Mouse (Mus musculus) neural tube, embryonic 11.5 days (tissue): ENCODE results near the gene Lcor. TPM values are rescaled to one million over a fixed set of nuclear protein-coding genes. Genes with fewer than 3 reads are reported as not detected.

ENCODE experiments used
- ATAC-seq: fragments of 200-750 bp; cut with Nextera tagmentation; 2 replicates; pipeline ENCODE4 v1.8.0; 2017; ENCODE audit warnings: moderate number of reproducible peaks, mild to moderate bottlenecking, moderate TSS enrichment, moderate library complexity; ENCODE audit not compliant: insufficient read depth, low FRiP score, low TSS enrichment
- DNase-seq: peaks from one replicate; pipeline ENCODE4 v3.0.0-alpha.2; 2015; ENCODE audit warnings: low spot score
- H3K27ac ChIP-seq: fragments of 300-500 bp; sonication (generic); 2 replicates; pipeline ENCODE4 v1.5.1; 2014; ENCODE audit warnings: low read depth, mild to moderate bottlenecking, low read length
- H3K27me3 ChIP-seq: fragments of 300-500 bp; sonication (generic); 2 replicates; pipeline ENCODE4 v1.6.1; 2014; ENCODE audit warnings: mild to moderate bottlenecking, low read length, mixed read lengths; ENCODE audit not compliant: control insufficient read depth, insufficient read depth
- H3K36me3 ChIP-seq: fragments of 300-500 bp; sonication (generic); 2 replicates; pipeline ENCODE4 v1.6.1; 2014; ENCODE audit warnings: mild to moderate bottlenecking, low read length, moderate library complexity, mixed read lengths; ENCODE audit not compliant: control insufficient read depth, insufficient read depth
- H3K4me1 ChIP-seq: fragments of 300-500 bp; sonication (generic); 2 replicates; pipeline ENCODE4 v1.6.1; 2014; ENCODE audit warnings: low read length, mixed read lengths; ENCODE audit not compliant: control insufficient read depth, insufficient read depth
- H3K4me2 ChIP-seq: fragments of 300-500 bp; sonication (generic); 2 replicates; pipeline ENCODE4 v1.6.1; 2014; ENCODE audit warnings: low read depth, mild to moderate bottlenecking, moderate library complexity
- H3K4me3 ChIP-seq: fragments of 300-500 bp; sonication (generic); 2 replicates; pipeline ENCODE4 v1.5.1; 2014; ENCODE audit warnings: low read depth, low read length
- H3K9ac ChIP-seq: fragments of 300-500 bp; sonication (generic); 2 replicates; pipeline ENCODE4 v1.6.1; 2014; ENCODE audit warnings: mild to moderate bottlenecking, low read length
- H3K9me3 ChIP-seq: fragments of 300-500 bp; sonication (generic); 2 replicates; pipeline ENCODE4 v1.6.1; 2016; ENCODE audit warnings: low read length; ENCODE audit not compliant: control insufficient read depth
- WGBS: fragments of 180-500 bp; shearing (Covaris S2); extraction: QIAGEN DNeasy Blood & Tissue Kit; methylation state at CpG from one replicate; pipeline ENCODE4 v1.1.7; 2014; 5-methylcytosine and 5-hydroxymethylcytosine counted together
- polyA plus RNA-seq: library from polyadenylated mRNA; unstranded; fragments of >200 nt; fragmentation: Nextera tagmentation; extraction: Ambion mirVana; gene quantifications from 2 replicates; pipeline ENCODE4 v1.2.1, GENCODE M21; 2014

Gene Lcor
- polyA plus RNA-seq, 1 experiment from 2014 or later = 32.8 TPM

- ATAC-seq (no peak), DNase-seq (peak; percentile 5)
- Histone ChIP-seq H3K9ac (no peak overlapping the region), H3K4me1 (no peaks in the 10 kb centered on the region), H3K4me3 (no peak overlapping the region), H3K36me3 (no peaks in the 10 kb centered on the region), H3K27me3 (no peaks in the 10 kb centered on the region), H3K9me3 (no peaks in the 10 kb centered on the region), H3K4me2 (no peak overlapping the region), H3K27ac (no peak overlapping the region)
- WGBS = 85% methylated on average over 7 of the region's 7 CpGs
These were observed 106.6 kb downstream of the Lcor start for GRCm38 (mm10) chr19:41589026-41589425.

- ATAC-seq = no peak
- no peak overlapping the region for H3K4me3 ChIP-seq
- 83% methylated on average over 8 of the region's 8 CpGs for WGBS
- H3K9me3 ChIP-seq = no peaks in the 10 kb centered on the region
- no peak overlapping the region for H3K4me2 ChIP-seq
- peak; percentile 16 for DNase-seq
- H3K27me3 ChIP-seq = no peaks in the 10 kb centered on the region
- H3K4me1 ChIP-seq = no peaks in the 10 kb centered on the region
- no peak overlapping the region for H3K9ac ChIP-seq
- no peaks in the 10 kb centered on the region for H3K36me3 ChIP-seq
- H3K27ac ChIP-seq = no peak overlapping the region
These were observed 107.2 kb downstream of the Lcor start for GRCm38 (mm10) chr19:41589681-41590080.

GRCm38 (mm10) chr19:41591808-41592207, 109.4 kb downstream of the Lcor start:
- H3K9ac ChIP-seq = no peak overlapping the region
- no peaks in the 10 kb centered on the region for H3K27me3 ChIP-seq
- 70% methylated on average over 12 of the region's 12 CpGs for WGBS
- H3K4me1 ChIP-seq = no peaks in the 10 kb centered on the region
- H3K36me3 ChIP-seq = no peaks in the 10 kb centered on the region
- no peak for DNase-seq
- ATAC-seq = no peak
- H3K27ac ChIP-seq = no peak overlapping the region
- no peak overlapping the region for H3K4me2 ChIP-seq
- H3K9me3 ChIP-seq = no peaks in the 10 kb centered on the region
- H3K4me3 ChIP-seq = no peak overlapping the region

GRCm38 (mm10) chr19:41597170-41597894, 114.9 kb downstream of the Lcor start:
- no peaks in the 10 kb centered on the region for H3K4me1 ChIP-seq
- 81% methylated on average over 6 of the region's 6 CpGs for WGBS
- no peaks in the 10 kb centered on the region for H3K9me3 ChIP-seq
- H3K36me3 ChIP-seq = no peaks in the 10 kb centered on the region
- no peak overlapping the region for H3K27ac ChIP-seq
- no peaks in the 10 kb centered on the region for H3K27me3 ChIP-seq
- H3K4me3 ChIP-seq = no peak overlapping the region
- H3K4me2 ChIP-seq = no peak overlapping the region
- DNase-seq (no peak), ATAC-seq (no peak)
- H3K9ac ChIP-seq = no peak overlapping the region

GRCm38 (mm10) chr19:41600647-41601046, 118.2 kb downstream of the Lcor start:
- WGBS = 46% methylated on average over 11 of the region's 11 CpGs
- Histone ChIP-seq H3K27me3 (no peaks in the 10 kb centered on the region), H3K27ac (no peak overlapping the region), H3K4me3 (no peak overlapping the region), H3K9me3 (no peaks in the 10 kb centered on the region), H3K9ac (no peak overlapping the region), H3K36me3 (no peaks in the 10 kb centered on the region), H3K4me1 (no peaks in the 10 kb centered on the region), H3K4me2 (no peak overlapping the region)
- ATAC-seq (no peak), DNase-seq (no peak)

GRCm38 (mm10) chr19:41606208-41606987, 124.0 kb downstream of the Lcor start:
- Histone ChIP-seq H3K4me1 (no peaks in the 10 kb centered on the region), H3K4me3 (no peak overlapping the region), H3K27ac (no peak overlapping the region), H3K27me3 (no peaks in the 10 kb centered on the region), H3K9me3 (no peaks in the 10 kb centered on the region), H3K9ac (no peak overlapping the region), H3K4me2 (no peak overlapping the region), H3K36me3 (no peaks in the 10 kb centered on the region)
- no peak for DNase-seq
- ATAC-seq = no peak
- WGBS = 76% methylated on average over 10 of the region's 10 CpGs

GRCm38 (mm10) chr19:41611683-41612082, 129.2 kb downstream of the Lcor start:
- Histone ChIP-seq H3K4me2 (no peak overlapping the region), H3K27me3 (no peaks in the 10 kb centered on the region), H3K9ac (no peak overlapping the region), H3K27ac (no peak overlapping the region), H3K36me3 (no peaks in the 10 kb centered on the region), H3K9me3 (no peaks in the 10 kb centered on the region), H3K4me3 (no peak overlapping the region), H3K4me1 (peaks cover 11% of the 10 kb centered on the region)
- ATAC-seq (no peak), DNase-seq (no peak)
- WGBS = 83% methylated on average over 6 of the region's 6 CpGs
